Mouse (Mus musculus) E14TG2a.4 (cell line): ENCODE measurements around the gene Mmp20.

Source experiments
- H3K27me3 ChIP-seq: 2 replicates; pipeline ENCODE4 v1.6.1; 2014; ENCODE audit warnings: low read length, control low read depth; ENCODE audit not compliant: insufficient read depth
- H3K36me3 ChIP-seq: 2 replicates; pipeline ENCODE4 v1.6.1; 2014; ENCODE audit warnings: low read length, control low read depth; ENCODE audit not compliant: insufficient read depth
- H3K4me1 ChIP-seq: replicated peaks from 2 replicates; pipeline ENCODE4 v1.6.1; 2014; ENCODE audit warnings: low read depth, low read length, control low read depth
- H3K4me3 ChIP-seq: replicated peaks from 2 replicates; pipeline ENCODE4 v1.5.1; 2014; ENCODE audit warnings: mild to moderate bottlenecking, low read length
- H3K9me3 ChIP-seq: 2 replicates; pipeline ENCODE4 v1.6.1; 2014; ENCODE audit warnings: low read length, control low read depth
- CTCF ChIP-seq: conservative IDR thresholded peaks from 2 replicates; pipeline ENCODE4 v1.5.1; 2014; ENCODE audit warnings: low read length
- NANOG ChIP-seq: IDR thresholded peaks from 2 replicates; pipeline ENCODE4 v1.6.1; 2014; ENCODE audit warnings: borderline replicate concordance, low read length, mixed read lengths
- POU5F1 ChIP-seq: IDR thresholded peaks from 2 replicates; pipeline ENCODE4 v1.6.1; 2014; ENCODE audit warnings: low read length, borderline replicate concordance

The Mmp20 gene

GRCm38 (mm10) chr9:7627931-7628330, at the start of gene Mmp20:
Gene Mmp20, plus strand, starts transcription at chr9:7628231.
- Histone ChIP-seq H3K36me3 (no peaks in the 10 kb centered on the region), H3K4me3 (no peak within 1 kb of the TSS), H3K27me3 (no peaks in the 10 kb centered on the region), H3K4me1 (peaks cover 23% of the 10 kb centered on the region), H3K9me3 (no peaks in the 10 kb centered on the region)
- TF ChIP-seq POU5F1, result no peak
- TF ChIP-seq CTCF, result no peak
- no peak for TF ChIP-seq NANOG

DNA sequence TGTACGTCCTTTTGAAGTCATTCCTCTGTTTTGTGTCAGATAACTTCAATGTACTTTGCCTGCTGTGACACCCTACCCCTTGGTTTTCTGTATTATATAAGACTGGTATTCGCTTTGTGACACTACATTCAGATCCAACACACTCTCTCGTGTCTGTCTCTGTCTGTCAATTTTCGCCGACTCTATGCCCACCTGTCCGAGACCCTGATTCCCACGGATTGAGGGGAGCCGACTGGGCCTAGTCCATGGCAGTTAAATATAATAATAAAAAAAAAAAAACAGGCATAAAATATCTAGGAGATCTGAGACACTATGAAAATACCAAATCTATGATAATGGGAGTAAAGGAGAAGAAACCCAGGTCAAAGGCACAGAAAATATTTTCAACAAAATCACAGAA, 38.0 kb upstream of the Mmp20 start:
- no peaks in the 10 kb centered on the region for H3K4me1 ChIP-seq
- H3K9me3 ChIP-seq, result no peaks in the 10 kb centered on the region
- H3K36me3 ChIP-seq, result no peaks in the 10 kb centered on the region
- no peaks in the 10 kb centered on the region for H3K27me3 ChIP-seq
- no peak overlapping the region for H3K4me3 ChIP-seq
- TF ChIP-seq CTCF (no peak), NANOG (no peak), POU5F1 (no peak)

DNA sequence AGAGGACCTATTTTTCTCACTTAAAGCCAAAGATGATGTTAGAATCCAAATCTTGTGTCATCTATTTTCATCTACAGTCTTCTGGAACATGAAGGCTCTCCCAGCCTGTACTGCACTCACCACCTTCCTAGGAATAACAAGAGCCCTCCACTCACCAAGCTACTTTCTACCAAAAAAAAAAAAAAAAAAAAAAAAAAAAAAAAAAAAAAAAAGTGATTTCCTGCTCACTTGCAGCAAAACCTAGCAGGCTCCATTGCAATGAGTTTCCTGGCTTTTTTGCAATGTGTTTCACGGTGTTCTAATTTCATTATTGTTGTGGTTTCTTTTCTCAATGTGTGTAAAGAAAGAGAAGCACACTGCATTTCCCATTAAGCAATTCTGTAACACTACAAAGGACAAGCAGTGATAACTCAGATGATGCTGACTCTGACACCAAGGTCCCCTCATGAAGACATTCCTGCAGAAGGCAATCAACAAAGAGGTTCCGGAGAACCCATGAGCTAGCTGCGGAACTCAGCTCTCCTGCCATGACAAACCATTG, 34.7 kb upstream of the Mmp20 start:
- Histone ChIP-seq H3K4me1 (no peaks in the 10 kb centered on the region), H3K4me3 (no peak overlapping the region), H3K27me3 (no peaks in the 10 kb centered on the region), H3K36me3 (no peaks in the 10 kb centered on the region), H3K9me3 (peaks cover 4% of the 10 kb centered on the region; the same call in 1 of the 2 replicates)
- TF ChIP-seq CTCF (no peak), POU5F1 (no peak), NANOG (no peak)

- H3K27me3 ChIP-seq, result no peaks in the 10 kb centered on the region
- TF ChIP-seq CTCF (peak; percentile 61), POU5F1 (no peak), NANOG (no peak)
- H3K4me1 ChIP-seq, result no peaks in the 10 kb centered on the region
- H3K9me3 ChIP-seq, result peaks cover 4% of the 10 kb centered on the region; the same call in 1 of the 2 replicates
- no peak overlapping the region for H3K4me3 ChIP-seq
- no peaks in the 10 kb centered on the region for H3K36me3 ChIP-seq
Observed at GRCm38 (mm10) chr9:7594816-7595540, 33.1 kb upstream of the Mmp20 start.

- Histone ChIP-seq H3K4me3 (no peak overlapping the region), H3K9me3 (peaks cover 9% of the 10 kb centered on the region), H3K4me1 (peaks cover 5% of the 10 kb centered on the region; the same call in 1 of the 2 replicates), H3K36me3 (no peaks in the 10 kb centered on the region), H3K27me3 (no peaks in the 10 kb centered on the region)
- peak; percentile 100 for TF ChIP-seq CTCF
- TF ChIP-seq POU5F1, result no peak
Observed at GRCm38 (mm10) chr9:7602982-7603742, 24.9 kb upstream of the Mmp20 start.

DNA sequence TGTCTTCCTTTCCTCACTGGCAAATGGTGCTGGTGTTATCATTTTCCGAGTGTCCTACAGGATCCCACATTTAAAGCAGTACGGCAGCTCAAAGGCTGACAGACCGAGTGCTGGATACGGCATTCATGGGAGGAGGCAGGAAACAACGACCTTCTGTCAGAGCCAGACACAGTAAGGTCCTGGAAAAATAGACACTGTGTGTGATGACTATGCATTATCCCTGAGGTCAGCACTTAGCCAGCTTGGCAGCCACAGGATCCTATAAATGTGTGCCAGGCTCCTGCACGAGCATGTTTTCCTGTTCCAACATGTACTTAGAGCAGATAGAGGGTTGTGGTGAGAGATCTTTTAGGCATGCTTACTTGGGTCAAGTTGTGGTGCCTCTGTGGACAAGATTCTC, 24.0 kb upstream of the Mmp20 start:
- TF ChIP-seq NANOG (no peak), POU5F1 (no peak), CTCF (no peak)
- Histone ChIP-seq H3K36me3 (no peaks in the 10 kb centered on the region), H3K27me3 (no peaks in the 10 kb centered on the region), H3K9me3 (peaks cover 18% of the 10 kb centered on the region), H3K4me3 (no peak overlapping the region), H3K4me1 (peaks cover 5% of the 10 kb centered on the region; the same call in 1 of the 2 replicates)

DNA sequence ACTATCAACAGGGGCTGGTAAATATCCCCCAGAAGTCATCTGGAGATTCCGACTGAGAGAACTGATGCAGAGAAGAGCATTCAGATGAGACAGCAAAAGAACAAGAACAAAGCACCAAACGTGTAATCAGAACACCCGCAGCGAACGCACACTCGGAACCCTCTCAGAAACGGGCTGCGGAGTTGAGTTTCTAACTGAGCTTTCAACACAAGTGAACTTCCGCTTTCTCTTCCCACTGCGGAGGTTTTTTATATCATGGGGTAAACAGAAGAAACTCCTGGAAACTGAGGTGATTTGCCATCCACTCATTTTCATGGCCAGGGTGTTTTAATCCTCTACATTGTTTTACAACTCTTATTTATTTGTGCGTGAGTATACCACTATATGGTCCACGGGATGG, 22.4 kb upstream of the Mmp20 start:
- TF ChIP-seq NANOG, result no peak
- TF ChIP-seq CTCF, result no peak
- no peak for TF ChIP-seq POU5F1
- Histone ChIP-seq H3K4me3 (no peak overlapping the region), H3K9me3 (peaks cover 25% of the 10 kb centered on the region), H3K27me3 (no peaks in the 10 kb centered on the region), H3K4me1 (peaks cover 5% of the 10 kb centered on the region; the same call in 1 of the 2 replicates), H3K36me3 (no peaks in the 10 kb centered on the region)

GRCm38 (mm10) chr9:7622582-7622981, 5.4 kb upstream of the Mmp20 start:
- Histone ChIP-seq H3K36me3 (no peaks in the 10 kb centered on the region), H3K4me3 (no peak overlapping the region), H3K9me3 (peaks cover 7% of the 10 kb centered on the region; the same call in 1 of the 2 replicates), H3K4me1 (peaks cover 15% of the 10 kb centered on the region), H3K27me3 (no peaks in the 10 kb centered on the region)
- TF ChIP-seq POU5F1 (no peak), CTCF (no peak), NANOG (no peak)
